Mouse (Mus musculus): ENCODE measurements around the gene Kif27. TPM values are rescaled to one million over a fixed set of nuclear protein-coding genes. Genes with fewer than 3 reads are reported as not detected.
A peak's percentile ranks its signal among the peaks of the same experiment; 100 is the strongest.

Kif27 gene
- total and polyA plus RNA-seq, 3 experiments, result not detected

DNA sequence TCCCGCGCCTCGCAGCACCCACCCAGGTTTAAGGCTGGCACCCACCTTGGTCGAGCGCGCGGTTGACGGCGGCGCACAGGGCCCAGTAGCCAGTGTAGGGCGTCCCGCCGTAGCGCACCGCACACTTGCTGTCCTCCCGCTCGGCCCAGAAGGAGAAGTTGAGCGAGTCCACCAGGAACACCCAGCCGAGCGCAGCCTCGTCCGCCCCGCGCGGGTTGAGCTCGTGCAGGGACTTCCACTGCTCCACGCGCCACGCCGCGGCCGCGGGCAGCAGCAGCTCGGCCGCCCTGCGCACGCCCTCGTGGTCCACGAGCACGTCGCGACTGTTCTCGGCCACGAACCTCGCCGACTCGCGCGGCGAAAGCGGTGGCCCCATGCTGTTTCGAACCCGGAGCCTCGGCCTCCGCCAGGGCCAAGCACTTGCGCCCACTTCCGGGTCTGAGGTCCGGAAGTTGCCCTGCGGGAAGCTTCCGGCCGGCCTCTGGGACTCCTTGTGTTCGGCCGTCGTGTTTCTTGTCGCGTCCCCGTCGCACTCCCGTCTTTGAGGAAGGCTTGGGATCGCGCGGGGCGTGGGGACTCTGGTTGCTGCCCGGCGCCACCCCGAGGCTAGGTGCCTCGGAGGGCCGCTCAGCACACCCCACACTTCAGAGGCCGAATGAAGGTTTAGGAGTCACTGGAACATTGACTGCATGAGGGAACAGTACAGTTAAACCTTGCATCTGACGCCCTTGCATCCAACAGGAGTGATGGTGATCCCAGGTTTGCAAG is 26.0 kb upstream of the Kif27 start, which contains the start of gene 2210016F16Rik:
TSS of gene 2210016F16Rik (minus strand) at position 447 of the 768 bp plus-strand sequence.
- dilution Hi-C loops (cut with MboI; ENCODE audit: extremely low pct_ligation_motif_present, extremely low pct_unique_long_range_greater_than_20kb, low sequenced_read_pairs) (no loop called here), in situ Hi-C loops (cut with MboI; ENCODE audit: low pct_ligation_motif_present, low pct_unique_long_range_greater_than_20kb, low sequenced_read_pairs) (loop anchor here (10.0 to 25.0 kb wide), 3 partner anchors 148 to 230 kb away; partner anchors contain the start of gene Idnk)
- Histone ChIP-seq H3K4me1 (ENCODE audit: control insufficient read depth in 1 of 2, insufficient read depth in 2 of 2) (no peaks in the 10 kb centered on the region; a peak in 1 of 4 replicates), H3K79me2 (replicated peaks; ENCODE audit: control insufficient read depth, extremely low read depth, insufficient read depth, poor library complexity, severe bottlenecking) (no peaks in the 10 kb centered on the region), H3K27me3 (replicated peaks) (no peaks in the 10 kb centered on the region), H3K4me3 (replicated peaks in 1 of 3; ENCODE audit: low read depth in 2 of 3, low read length in 2 of 3, poor library complexity in 1 of 3) (peak within 1 kb of the TSS in 1 of 3 experiments; percentile 32), H3K4me2 (ENCODE audit: insufficient read depth, low read depth, poor library complexity, severe bottlenecking) (no peak within 1 kb of the TSS), H3K27ac (ENCODE audit: insufficient read depth, low read depth) (no peak within 1 kb of the TSS), H3K9me3 (replicated peaks; ENCODE audit: low read length) (peaks cover 3% of the 10 kb centered on the region), H3K9ac (ENCODE audit: insufficient read depth, low read depth) (no peak within 1 kb of the TSS), H3K36me3 (replicated peaks in 1 of 2; ENCODE audit: control insufficient read depth in 1 of 2, insufficient read depth in 1 of 2, low read length in 1 of 2) (peaks cover 4 to 36% of the 10 kb centered on the region in 2 experiments)
- DNase-seq (ENCODE audit: extremely low read depth), result no peak
- no peak for TF ChIP-seq ZMIZ1 (IDR thresholded peaks at IDR 0.05; ENCODE audit: low read depth, low read length)

DNA sequence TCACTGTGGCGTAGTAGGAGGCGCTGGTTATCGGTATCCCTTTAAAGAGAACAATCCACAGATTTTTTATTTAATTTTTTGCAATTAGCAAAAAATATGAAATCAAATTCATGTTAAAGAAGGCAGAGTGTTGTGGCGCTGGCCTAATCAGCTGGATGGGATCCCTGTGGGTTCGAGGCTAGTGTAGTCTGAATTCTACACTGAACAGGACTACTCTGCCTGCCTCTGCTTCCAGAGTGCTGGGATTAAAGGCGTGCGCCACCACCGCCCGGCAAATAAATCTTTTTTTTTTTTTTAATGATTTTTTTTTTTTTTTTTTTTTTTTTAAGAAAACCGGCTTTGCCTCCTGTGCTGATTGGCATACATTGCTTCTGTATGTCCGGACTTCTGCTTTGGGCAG is 25.4 kb upstream of the Kif27 start:
- DNase-seq (ENCODE audit: extremely low read depth), result no peak
- in situ Hi-C loops (cut with MboI; ENCODE audit: low pct_ligation_motif_present, low pct_unique_long_range_greater_than_20kb, low sequenced_read_pairs) (loop anchor here (10.0 to 25.0 kb wide), 3 partner anchors 147 to 230 kb away; partner anchors contain the start of gene Idnk), dilution Hi-C loops (cut with MboI; ENCODE audit: extremely low pct_ligation_motif_present, extremely low pct_unique_long_range_greater_than_20kb, low sequenced_read_pairs) (no loop called here)
- no peak overlapping the region for H3K4me3 ChIP-seq (replicated peaks in 1 of 3; ENCODE audit: low read depth in 2 of 3, low read length in 2 of 3, poor library complexity in 1 of 3)
- no peak overlapping the region for H3K4me2 ChIP-seq (ENCODE audit: insufficient read depth, low read depth, poor library complexity, severe bottlenecking)
- H3K4me1 ChIP-seq (ENCODE audit: control insufficient read depth in 1 of 2, insufficient read depth in 2 of 2), result no peaks in the 10 kb centered on the region; a peak in 1 of 4 replicates
- no peak overlapping the region for H3K9ac ChIP-seq (ENCODE audit: insufficient read depth, low read depth)
- TF ChIP-seq MAZ (IDR thresholded peaks at IDR 0.05; ENCODE audit: low read depth, low read length) (no peak), TCF12 (IDR thresholded peaks at IDR 0.05; ENCODE audit: low read depth, low read length) (no peak), BHLHE40 (IDR thresholded peaks at IDR 0.05; ENCODE audit: low read depth, low read length) (no peak), SIN3A (IDR thresholded peaks at IDR 0.05; ENCODE audit: low read length) (no peak), TBP (conservative IDR thresholded peaks at IDR 0.05; ENCODE audit: low read depth, low read length) (no peak), CHD2 (IDR thresholded peaks at IDR 0.05; ENCODE audit: low read length) (no peak), E2F4 (IDR thresholded peaks at IDR 0.05; ENCODE audit: insufficient replicate concordance, low read depth, low read length) (no peak), SMC3 (IDR thresholded peaks at IDR 0.05; ENCODE audit: low read depth, low read length) (no peak), ZC3H11A (IDR thresholded peaks at IDR 0.05; ENCODE audit: low read depth, low read length) (no peak), UBTF (IDR thresholded peaks at IDR 0.05; ENCODE audit: low read depth, low read length) (no peak), HCFC1 (IDR thresholded peaks at IDR 0.05; ENCODE audit: low read depth, low read length) (no peak), NRF1 (IDR thresholded peaks at IDR 0.05; ENCODE audit: low read depth, low read length) (no peak), ZKSCAN1 (IDR thresholded peaks at IDR 0.05; ENCODE audit: borderline replicate concordance, low read depth, low read length) (no peak), MYC (IDR thresholded peaks at IDR 0.05; ENCODE audit: low read depth, low read length) (no peak), CHD1 (IDR thresholded peaks at IDR 0.05; ENCODE audit: low read depth, low read length) (no peak), POLR2A (IDR thresholded peaks at IDR 0.05; ENCODE audit: low read depth, low read length) (no peak), PAX5 (IDR thresholded peaks at IDR 0.05; ENCODE audit: low read length) (no peak), CTCF (conservative IDR thresholded peaks at IDR 0.05 in 1 of 2, IDR thresholded peaks at IDR 0.05 in 1 of 2; ENCODE audit: low read depth in 2 of 2, low read length in 2 of 2) (no peak), USF1 (IDR thresholded peaks at IDR 0.05; ENCODE audit: low read depth, low read length) (no peak), ZMIZ1 (IDR thresholded peaks at IDR 0.05; ENCODE audit: low read depth, low read length) (no peak)
- no peaks in the 10 kb centered on the region for H3K79me2 ChIP-seq (replicated peaks; ENCODE audit: control insufficient read depth, extremely low read depth, insufficient read depth, poor library complexity, severe bottlenecking)
- H3K27me3 ChIP-seq (replicated peaks), result no peaks in the 10 kb centered on the region
- H3K9me3 ChIP-seq (replicated peaks; ENCODE audit: low read length), result peaks cover 3% of the 10 kb centered on the region
- H3K27ac ChIP-seq (ENCODE audit: insufficient read depth, low read depth), result no peak overlapping the region
- H3K36me3 ChIP-seq (replicated peaks in 1 of 2; ENCODE audit: control insufficient read depth in 1 of 2, insufficient read depth in 1 of 2, low read length in 1 of 2), result peaks cover 4 to 31% of the 10 kb centered on the region in 2 experiments

Data from CH12.LX (cell line).